Mouse (Mus musculus): ENCODE data around the gene Camta1. TPM values are rescaled to one million over a fixed set of nuclear protein-coding genes. Genes with fewer than 3 reads are reported as not detected.

Gene Camta1
- polyA plus RNA-seq, 1 experiment: 26.3 TPM

DNA sequence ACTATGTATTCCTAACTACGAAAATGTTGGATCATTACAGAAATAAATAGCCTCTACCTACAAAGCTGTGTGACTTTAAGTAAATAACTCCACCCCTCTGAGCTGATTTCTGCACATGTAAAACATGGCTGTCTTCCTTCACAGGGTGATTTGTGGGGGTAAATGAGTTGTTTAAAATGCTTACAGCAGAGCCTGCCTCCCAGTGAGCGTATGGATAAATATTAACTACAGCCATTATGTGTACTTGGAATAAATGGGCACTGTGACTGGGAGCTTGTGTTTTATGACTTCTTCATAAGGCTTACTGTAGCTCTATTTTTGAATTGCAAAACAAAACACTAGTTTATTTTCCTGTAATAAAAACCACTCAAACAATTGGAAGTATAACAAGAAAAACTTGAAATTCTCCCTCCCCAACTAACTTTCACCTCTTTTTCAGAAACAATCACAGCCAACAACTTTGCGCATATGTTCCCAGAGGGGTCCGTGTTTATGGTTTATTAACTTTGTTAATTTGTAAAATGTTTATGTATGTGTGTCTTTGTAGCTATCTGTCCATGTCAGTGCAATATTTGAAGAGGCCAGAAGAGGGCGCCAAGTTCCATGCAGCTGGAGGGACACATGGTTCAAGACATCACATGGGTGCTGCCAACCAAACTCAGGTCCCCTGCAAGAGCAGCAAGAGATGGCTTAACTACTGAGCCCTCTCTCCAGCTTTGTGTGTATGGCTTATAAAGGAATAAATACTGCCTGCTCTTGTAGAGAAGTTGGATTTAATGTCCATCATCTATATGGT, 363.0 kb downstream of the Camta1 start:
- Histone ChIP-seq H3K4me3 (ENCODE audit: insufficient read depth, low read length) (no peak overlapping the region), H3K27ac (ENCODE audit: insufficient read depth, low read depth, low read length) (no peak overlapping the region), H3K4me1 (ENCODE audit: control insufficient read depth, insufficient read depth, low read length) (no peaks in the 10 kb centered on the region)
- TF ChIP-seq CTCF (IDR thresholded peaks at IDR 0.05; ENCODE audit: low read depth, low read length): no peak
- no peak for TF ChIP-seq POLR2A (IDR thresholded peaks at IDR 0.05; ENCODE audit: borderline replicate concordance, low read depth, low read length)

DNA sequence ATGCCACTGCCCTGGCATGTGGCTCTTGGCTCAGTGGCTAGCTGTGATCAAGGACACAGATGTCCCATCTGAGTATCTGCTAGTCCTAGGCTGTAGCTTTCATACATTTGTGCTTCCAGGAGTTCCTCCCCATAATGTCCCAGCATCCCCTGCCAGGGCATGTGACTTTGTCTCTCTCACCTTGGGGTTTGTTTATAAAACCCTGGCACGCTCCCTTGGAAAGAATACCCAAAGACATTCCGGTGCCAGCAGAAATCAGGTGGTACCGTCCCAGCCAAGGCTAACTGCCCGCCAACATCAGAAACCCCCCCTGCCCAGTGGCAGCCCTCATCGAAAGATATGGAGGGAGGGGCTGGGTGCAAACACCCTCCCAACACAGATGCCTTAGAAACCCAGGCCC, 365.1 kb downstream of the Camta1 start:
- H3K4me3 ChIP-seq (ENCODE audit: insufficient read depth, low read length): no peak overlapping the region

DNA sequence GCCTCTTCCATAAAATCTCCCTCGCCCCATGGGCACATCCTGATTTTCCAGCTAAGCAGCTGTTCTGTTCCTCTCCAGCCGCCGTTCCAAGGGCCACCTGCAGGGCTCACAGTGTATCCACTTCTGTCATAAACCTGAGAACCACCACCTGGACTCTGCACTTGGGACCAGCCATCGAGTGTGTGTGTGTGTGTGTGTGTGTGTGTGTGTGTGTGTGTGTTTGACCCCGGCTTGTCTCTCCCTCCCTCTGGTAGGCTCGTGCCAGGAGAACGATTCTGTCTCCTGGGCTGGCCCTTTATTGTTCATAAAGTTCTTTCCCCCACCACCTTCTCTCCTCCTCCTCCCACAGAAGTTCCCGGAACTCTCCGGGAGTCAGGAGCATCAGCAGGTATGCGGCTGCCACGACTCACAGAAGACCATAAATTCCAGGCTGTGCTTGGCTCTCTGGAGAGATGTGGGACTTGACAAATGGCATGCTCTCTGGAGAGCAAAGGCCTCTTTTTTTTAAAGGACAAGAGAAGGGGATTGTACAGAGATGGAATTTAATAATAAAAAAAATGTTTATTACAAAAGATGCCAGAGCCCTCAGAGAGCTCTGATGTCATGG, 366.3 kb downstream of the Camta1 start:
- Histone ChIP-seq H3K4me1 (ENCODE audit: control insufficient read depth, insufficient read depth, low read length) (no peaks in the 10 kb centered on the region), H3K4me3 (ENCODE audit: insufficient read depth, low read length) (no peak overlapping the region), H3K27ac (ENCODE audit: insufficient read depth, low read depth, low read length) (no peak overlapping the region)
- TF ChIP-seq CTCF (IDR thresholded peaks at IDR 0.05; ENCODE audit: low read depth, low read length): no peak
- no peak for TF ChIP-seq POLR2A (IDR thresholded peaks at IDR 0.05; ENCODE audit: borderline replicate concordance, low read depth, low read length)

More for the DNA sequence above, 365.1 kb downstream of the Camta1 start:
- no peaks in the 10 kb centered on the region for H3K4me1 ChIP-seq (ENCODE audit: control insufficient read depth, insufficient read depth, low read length)
- no peak overlapping the region for H3K27ac ChIP-seq (ENCODE audit: insufficient read depth, low read depth, low read length)
- TF ChIP-seq POLR2A (IDR thresholded peaks at IDR 0.05; ENCODE audit: borderline replicate concordance, low read depth, low read length): no peak
- TF ChIP-seq CTCF (IDR thresholded peaks at IDR 0.05; ENCODE audit: low read depth, low read length): no peak

DNA sequence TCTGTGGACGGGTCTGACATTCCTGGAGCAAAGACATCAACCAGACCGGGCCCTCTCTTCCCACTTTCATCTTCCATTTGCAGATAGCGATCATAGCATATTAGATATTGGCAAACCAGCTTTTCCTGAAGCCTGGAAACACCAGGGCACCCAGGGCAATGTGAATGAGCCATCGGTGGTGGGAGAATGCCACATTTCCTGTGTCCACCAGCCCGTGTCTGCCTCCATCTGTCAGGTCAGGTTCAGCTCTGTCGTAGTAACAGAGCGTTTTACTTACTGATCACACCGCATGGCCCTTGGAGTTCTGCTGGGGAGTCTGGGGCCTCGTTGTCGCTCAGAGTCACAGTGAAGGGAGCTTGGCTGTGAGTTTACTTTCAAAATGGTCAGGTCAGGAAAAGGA, 368.9 kb downstream of the Camta1 start:
- Histone ChIP-seq H3K4me1 (ENCODE audit: control insufficient read depth, insufficient read depth, low read length) (no peaks in the 10 kb centered on the region), H3K4me3 (ENCODE audit: insufficient read depth, low read length) (no peak overlapping the region), H3K27ac (ENCODE audit: insufficient read depth, low read depth, low read length) (no peak overlapping the region)
- no peak for TF ChIP-seq POLR2A (IDR thresholded peaks at IDR 0.05; ENCODE audit: borderline replicate concordance, low read depth, low read length)
- TF ChIP-seq CTCF (IDR thresholded peaks at IDR 0.05; ENCODE audit: low read depth, low read length): no peak

DNA sequence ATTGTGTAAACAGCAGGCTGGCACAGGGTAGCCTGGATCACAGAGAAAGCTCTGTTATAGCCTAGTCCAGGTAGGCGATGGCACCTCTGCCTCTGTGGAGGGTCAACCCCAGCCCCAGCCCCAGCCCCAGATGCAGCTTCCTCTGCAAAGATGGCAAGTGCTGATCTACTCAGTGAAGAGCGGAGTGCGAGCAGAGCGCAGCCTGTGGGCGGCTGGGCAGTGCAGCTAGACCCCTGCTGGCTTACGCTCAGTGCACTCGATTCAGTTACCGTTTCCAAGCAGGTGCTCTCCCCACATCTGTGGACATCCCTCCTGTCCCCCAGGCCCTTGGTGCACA, 377.7 kb downstream of the Camta1 start:
- Histone ChIP-seq H3K27ac (ENCODE audit: insufficient read depth, low read depth, low read length) (no peak overlapping the region), H3K4me1 (ENCODE audit: control insufficient read depth, insufficient read depth, low read length) (no peaks in the 10 kb centered on the region), H3K4me3 (ENCODE audit: insufficient read depth, low read length) (no peak overlapping the region)
- TF ChIP-seq CTCF (IDR thresholded peaks at IDR 0.05; ENCODE audit: low read depth, low read length) (no peak), POLR2A (IDR thresholded peaks at IDR 0.05; ENCODE audit: borderline replicate concordance, low read depth, low read length) (no peak)

DNA sequence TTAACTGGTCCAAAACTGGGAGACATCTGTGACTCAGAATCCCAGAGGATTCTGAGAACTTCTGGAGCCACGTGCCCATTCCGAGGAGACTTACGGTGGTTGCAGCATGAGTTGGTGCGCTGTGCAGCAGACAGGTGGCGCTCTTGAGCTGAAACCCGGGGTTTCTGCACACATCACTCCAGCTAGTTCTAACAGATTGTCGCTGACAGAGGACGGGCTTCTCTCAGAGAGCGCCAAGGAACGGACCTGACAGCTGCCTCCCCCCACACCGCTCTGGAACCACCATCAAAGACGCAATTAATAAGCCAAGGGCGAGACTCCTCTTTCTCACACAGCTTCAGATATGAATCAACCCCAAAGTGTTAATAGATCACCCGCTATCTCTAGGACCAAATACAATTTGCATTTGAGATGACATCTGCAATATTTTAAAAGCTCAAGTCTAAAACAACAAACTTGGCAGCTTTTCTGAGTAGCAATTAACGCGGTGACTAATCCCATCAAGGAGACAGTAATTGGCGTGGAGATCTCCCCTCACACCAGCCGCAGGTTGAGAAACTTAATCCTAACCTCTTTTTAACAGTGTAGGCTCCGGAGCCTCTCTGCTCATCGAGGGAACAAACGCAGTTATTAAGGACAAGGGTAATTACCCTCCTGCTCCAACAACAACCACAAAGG, 378.2 kb downstream of the Camta1 start:
- H3K4me3 ChIP-seq (ENCODE audit: insufficient read depth, low read length): no peak overlapping the region
- no peaks in the 10 kb centered on the region for H3K4me1 ChIP-seq (ENCODE audit: control insufficient read depth, insufficient read depth, low read length)
- TF ChIP-seq POLR2A (IDR thresholded peaks at IDR 0.05; ENCODE audit: borderline replicate concordance, low read depth, low read length) (no peak), CTCF (IDR thresholded peaks at IDR 0.05; ENCODE audit: low read depth, low read length) (no peak)
- H3K27ac ChIP-seq (ENCODE audit: insufficient read depth, low read depth, low read length): no peak overlapping the region

DNA sequence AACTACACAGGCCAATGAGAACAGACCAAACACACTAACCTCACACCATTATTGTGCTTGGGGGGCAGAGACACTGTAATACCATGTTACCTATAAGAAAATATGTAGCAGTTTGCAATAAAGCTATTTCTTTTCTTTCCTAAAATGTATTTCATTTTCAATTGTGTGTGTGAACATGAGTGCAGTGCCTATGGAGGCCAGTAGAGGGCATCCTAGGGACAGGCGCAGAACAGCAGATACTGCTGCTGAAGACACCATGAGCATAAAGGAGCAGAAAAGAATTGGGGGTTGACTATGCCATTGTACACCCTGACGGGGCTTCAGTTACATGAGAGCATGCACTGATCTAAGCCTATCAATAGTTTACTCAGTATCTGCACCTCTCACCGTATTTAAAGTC, 380.7 kb downstream of the Camta1 start:
- TF ChIP-seq POLR2A (IDR thresholded peaks at IDR 0.05; ENCODE audit: borderline replicate concordance, low read depth, low read length) (no peak), CTCF (IDR thresholded peaks at IDR 0.05; ENCODE audit: low read depth, low read length) (no peak)
- H3K27ac ChIP-seq (ENCODE audit: insufficient read depth, low read depth, low read length): no peak overlapping the region
- H3K4me3 ChIP-seq (ENCODE audit: insufficient read depth, low read length): no peak overlapping the region
- no peaks in the 10 kb centered on the region for H3K4me1 ChIP-seq (ENCODE audit: control insufficient read depth, insufficient read depth, low read length)

DNA sequence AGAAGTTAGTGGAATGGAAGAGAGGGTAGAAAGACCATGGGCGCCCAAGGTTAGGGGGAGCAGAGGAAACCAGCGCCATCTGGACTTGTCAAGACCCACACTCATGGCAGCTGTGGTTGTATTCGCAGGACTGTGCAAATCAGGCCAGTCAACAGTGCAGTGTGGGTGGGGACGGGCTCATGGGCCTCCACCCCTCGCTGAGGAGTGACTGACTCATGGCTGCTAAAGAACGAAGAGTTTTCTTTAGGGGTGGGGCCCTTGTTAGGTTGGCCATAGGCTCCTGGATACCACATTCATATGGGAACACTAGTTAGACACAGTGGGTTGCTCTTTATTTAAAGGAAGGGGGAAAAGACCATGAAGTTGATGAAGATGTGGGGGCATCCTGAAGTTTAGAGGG, 383.7 kb downstream of the Camta1 start:
- Histone ChIP-seq H3K27ac (ENCODE audit: insufficient read depth, low read depth, low read length) (no peak overlapping the region), H3K4me1 (ENCODE audit: control insufficient read depth, insufficient read depth, low read length) (no peaks in the 10 kb centered on the region), H3K4me3 (ENCODE audit: insufficient read depth, low read length) (no peak overlapping the region)
- TF ChIP-seq CTCF (IDR thresholded peaks at IDR 0.05; ENCODE audit: low read depth, low read length): no peak
- TF ChIP-seq POLR2A (IDR thresholded peaks at IDR 0.05; ENCODE audit: borderline replicate concordance, low read depth, low read length): no peak

DNA sequence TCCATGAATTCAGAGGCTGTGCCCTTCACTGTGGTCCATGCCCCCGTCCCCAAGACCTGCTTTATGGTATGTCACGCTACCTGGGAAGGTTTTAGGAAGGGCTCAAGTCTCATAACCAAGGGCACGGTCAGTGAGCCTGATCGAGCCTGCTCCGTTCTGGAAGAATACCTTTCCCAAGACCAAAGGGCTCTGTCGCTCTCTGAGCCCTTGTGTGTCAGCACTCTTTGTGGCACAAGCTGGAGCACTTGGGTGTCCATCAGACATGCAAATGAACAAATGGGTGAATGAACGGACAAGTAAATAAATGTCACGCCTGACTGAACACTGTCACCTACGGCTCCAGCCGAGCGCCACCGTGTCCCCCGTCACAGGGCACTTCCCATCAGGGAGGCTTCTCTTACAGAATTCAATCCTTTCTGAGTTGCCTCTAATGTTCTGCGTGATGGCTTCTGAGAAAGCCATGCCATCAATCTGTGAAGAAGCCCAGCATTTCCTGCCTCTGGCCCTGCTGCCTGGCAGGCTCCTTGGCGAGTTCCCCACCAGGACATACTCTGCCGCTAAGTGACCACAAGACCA, 386.7 kb downstream of the Camta1 start:
- H3K27ac ChIP-seq (ENCODE audit: insufficient read depth, low read depth, low read length): no peak overlapping the region
- TF ChIP-seq POLR2A (IDR thresholded peaks at IDR 0.05; ENCODE audit: borderline replicate concordance, low read depth, low read length) (no peak), CTCF (IDR thresholded peaks at IDR 0.05; ENCODE audit: low read depth, low read length) (no peak)
- H3K4me3 ChIP-seq (ENCODE audit: insufficient read depth, low read length): no peak overlapping the region
- H3K4me1 ChIP-seq (ENCODE audit: control insufficient read depth, insufficient read depth, low read length): no peaks in the 10 kb centered on the region

DNA sequence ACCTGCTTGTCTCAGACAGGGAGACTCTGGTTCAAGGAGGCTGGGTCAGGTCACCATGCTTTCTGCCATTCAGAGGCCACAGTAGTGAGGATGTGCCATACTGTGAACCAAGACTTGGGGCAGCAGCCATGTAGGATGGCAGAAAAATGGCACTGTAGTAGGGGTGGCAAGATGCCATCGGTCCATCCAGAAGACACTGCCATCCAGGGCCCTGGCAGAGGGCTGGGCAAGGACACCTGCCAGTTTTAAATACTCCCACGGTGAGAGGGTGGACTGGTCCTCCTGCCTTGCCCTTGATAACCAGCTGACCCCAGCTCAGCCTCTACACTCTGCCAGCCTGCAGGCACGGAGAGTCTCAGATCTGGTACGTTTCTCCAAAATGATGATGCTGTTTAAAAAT, 389.8 kb downstream of the Camta1 start:
- Histone ChIP-seq H3K4me1 (ENCODE audit: control insufficient read depth, insufficient read depth, low read length) (no peaks in the 10 kb centered on the region), H3K27ac (ENCODE audit: insufficient read depth, low read depth, low read length) (no peak overlapping the region), H3K4me3 (ENCODE audit: insufficient read depth, low read length) (no peak overlapping the region)
- TF ChIP-seq POLR2A (IDR thresholded peaks at IDR 0.05; ENCODE audit: borderline replicate concordance, low read depth, low read length) (no peak), CTCF (IDR thresholded peaks at IDR 0.05; ENCODE audit: low read depth, low read length) (no peak)

Data from bone marrow macrophage, adult 2 months (primary cell).